Mouse (Mus musculus) E14TG2a.4 (cell line): ENCODE results near the gene Polg.

Experiments used
- H3K27me3 ChIP-seq: 2 replicates; pipeline ENCODE4 v1.6.1; 2014; ENCODE audit warnings: low read length, control low read depth; ENCODE audit not compliant: insufficient read depth
- H3K36me3 ChIP-seq: 2 replicates; pipeline ENCODE4 v1.6.1; 2014; ENCODE audit warnings: low read length, control low read depth; ENCODE audit not compliant: insufficient read depth
- H3K4me1 ChIP-seq: replicated peaks from 2 replicates; pipeline ENCODE4 v1.6.1; 2014; ENCODE audit warnings: low read depth, low read length, control low read depth
- H3K4me3 ChIP-seq: replicated peaks from 2 replicates; pipeline ENCODE4 v1.5.1; 2014; ENCODE audit warnings: mild to moderate bottlenecking, low read length
- H3K9me3 ChIP-seq: 2 replicates; pipeline ENCODE4 v1.6.1; 2014; ENCODE audit warnings: low read length, control low read depth
- CTCF ChIP-seq: conservative IDR thresholded peaks from 2 replicates; pipeline ENCODE4 v1.5.1; 2014; ENCODE audit warnings: low read length
- NANOG ChIP-seq: IDR thresholded peaks from 2 replicates; pipeline ENCODE4 v1.6.1; 2014; ENCODE audit warnings: borderline replicate concordance, low read length, mixed read lengths
- POU5F1 ChIP-seq: IDR thresholded peaks from 2 replicates; pipeline ENCODE4 v1.6.1; 2014; ENCODE audit warnings: low read length, borderline replicate concordance

Gene Polg

DNA sequence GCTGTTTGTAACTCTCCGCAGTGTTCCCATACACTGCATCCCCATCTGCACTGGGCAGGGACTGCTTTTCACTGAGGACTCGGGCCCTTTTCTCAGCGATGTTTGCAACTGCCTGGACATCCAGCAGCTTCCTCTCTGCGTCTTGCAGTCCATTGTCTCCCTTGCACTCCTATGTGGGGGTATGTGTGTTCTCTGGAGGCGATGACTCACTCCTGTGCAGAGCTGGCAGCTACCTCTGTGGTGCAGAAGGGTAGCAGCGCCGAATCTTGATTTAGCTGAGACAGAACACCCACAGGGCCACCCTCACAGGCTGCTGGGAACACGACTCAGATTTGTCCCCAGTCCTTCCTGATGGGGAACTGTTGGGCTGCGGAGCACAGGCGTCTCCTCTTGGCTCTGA, 20.4 kb upstream of the Polg start:
- no peak for TF ChIP-seq CTCF
- TF ChIP-seq POU5F1, result no peak
- TF ChIP-seq NANOG, result no peak
- Histone ChIP-seq H3K27me3 (no peaks in the 10 kb centered on the region), H3K4me1 (peaks cover 74% of the 10 kb centered on the region), H3K4me3 (peak overlapping the region; percentile 52), H3K36me3 (0 out of 2 replicates have a peak, but pooled peaks cover 4% of the 10 kb centered on the region), H3K9me3 (no peaks in the 10 kb centered on the region)

DNA sequence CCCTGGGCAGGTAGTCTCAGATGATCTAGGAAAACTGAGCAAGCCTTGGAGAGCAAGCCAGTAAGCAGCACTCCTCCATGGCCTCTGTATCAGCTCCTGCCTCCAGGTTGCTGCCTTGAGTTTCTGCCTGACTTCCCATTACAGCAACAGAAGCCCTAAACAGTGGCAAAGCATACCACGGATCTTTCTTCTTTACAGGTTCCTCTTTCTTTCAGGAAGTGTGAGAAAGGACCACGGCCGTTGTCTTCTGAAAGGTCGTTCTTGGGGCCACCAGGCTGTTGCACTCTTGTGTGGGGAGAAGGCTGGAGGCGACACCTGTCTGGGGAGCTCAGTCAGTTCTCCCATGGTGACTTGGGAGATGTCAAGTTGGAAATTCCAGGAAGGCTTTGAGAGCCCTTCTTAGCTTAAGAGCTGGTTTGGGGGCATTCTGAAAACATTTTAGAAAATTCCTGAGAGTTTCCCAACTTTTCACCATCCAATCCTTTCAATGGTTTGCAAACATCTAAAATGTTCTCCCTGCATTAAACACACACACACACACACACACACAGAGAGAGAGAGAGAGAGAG, 8.8 kb upstream of the Polg start:
- peaks cover 69% of the 10 kb centered on the region for H3K4me1 ChIP-seq
- no peak for TF ChIP-seq CTCF
- no peak for TF ChIP-seq NANOG
- TF ChIP-seq POU5F1, result no peak
- peaks cover 3% of the 10 kb centered on the region; the same call in 1 of the 2 replicates for H3K9me3 ChIP-seq
- H3K4me3 ChIP-seq, result peak overlapping the region; percentile 46; the same call in 1 of the 2 replicates
- no peaks in the 10 kb centered on the region for H3K27me3 ChIP-seq
- H3K36me3 ChIP-seq, result peaks cover 18% of the 10 kb centered on the region

DNA sequence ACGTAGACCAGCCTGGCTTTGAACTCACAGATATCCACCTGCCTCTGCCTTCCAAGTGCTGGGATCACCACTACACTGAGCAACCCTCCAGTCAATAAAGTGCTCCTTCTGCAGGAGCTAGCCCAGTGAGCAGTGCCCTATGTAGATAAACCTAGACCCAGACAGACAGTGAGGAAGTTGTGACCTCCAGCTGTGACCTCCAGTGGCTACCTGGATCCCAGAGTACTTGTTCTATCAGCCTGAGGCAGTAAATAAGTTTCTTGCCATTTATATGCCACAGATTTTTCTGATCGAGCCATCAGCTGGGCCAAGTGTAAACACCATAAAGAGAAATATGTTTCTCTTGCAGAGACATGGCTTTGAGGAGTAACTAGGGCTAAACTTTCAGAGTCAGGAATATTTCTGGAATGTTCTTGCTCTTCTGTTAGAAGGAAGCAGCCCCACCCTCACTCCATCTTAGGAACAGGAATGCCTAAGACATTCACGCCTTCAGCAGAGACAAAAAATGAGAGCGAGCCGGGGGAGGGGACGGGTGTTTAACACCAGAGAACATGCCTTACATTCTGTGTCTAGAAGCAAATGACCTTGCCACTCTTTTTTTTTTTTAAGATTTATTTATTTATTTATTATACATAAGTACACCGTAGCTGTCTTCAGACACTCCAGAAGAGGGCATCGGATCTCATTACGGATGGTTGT, 7.5 kb upstream of the Polg start:
- no peak for TF ChIP-seq CTCF
- TF ChIP-seq POU5F1, result no peak
- TF ChIP-seq NANOG, result no peak
- no peaks in the 10 kb centered on the region for H3K9me3 ChIP-seq
- H3K36me3 ChIP-seq, result peaks cover 18% of the 10 kb centered on the region
- H3K4me1 ChIP-seq, result peaks cover 76% of the 10 kb centered on the region
- H3K4me3 ChIP-seq, result no peak overlapping the region
- H3K27me3 ChIP-seq, result 0 out of 2 replicates have a peak, but pooled peaks cover 2% of the 10 kb centered on the region

DNA sequence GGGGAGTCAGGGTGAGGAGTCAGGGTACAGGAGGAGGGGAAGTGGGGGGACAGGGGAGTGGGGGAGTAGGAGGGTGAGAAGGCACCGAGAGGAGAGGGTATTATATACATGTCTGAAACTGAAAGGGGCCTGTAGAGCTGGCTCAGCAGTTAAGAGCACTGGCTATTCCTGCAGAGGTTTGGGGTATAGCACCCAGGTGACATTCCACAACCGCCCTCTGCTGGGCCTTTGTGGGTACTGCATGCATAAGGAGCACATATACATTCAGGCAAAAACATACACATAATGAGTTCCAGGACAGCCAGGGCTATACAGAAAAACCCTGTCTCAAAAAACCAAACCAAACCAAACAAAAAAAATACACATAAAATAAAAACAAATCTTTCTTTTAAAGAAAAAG, 6.6 kb upstream of the Polg start:
- TF ChIP-seq CTCF, result peak; percentile 84
- TF ChIP-seq NANOG, result no peak
- no peak for TF ChIP-seq POU5F1
- Histone ChIP-seq H3K9me3 (no peaks in the 10 kb centered on the region), H3K27me3 (0 out of 2 replicates have a peak, but pooled peaks cover 5% of the 10 kb centered on the region), H3K4me3 (no peak overlapping the region), H3K36me3 (peaks cover 18% of the 10 kb centered on the region), H3K4me1 (peaks cover 84% of the 10 kb centered on the region)

DNA sequence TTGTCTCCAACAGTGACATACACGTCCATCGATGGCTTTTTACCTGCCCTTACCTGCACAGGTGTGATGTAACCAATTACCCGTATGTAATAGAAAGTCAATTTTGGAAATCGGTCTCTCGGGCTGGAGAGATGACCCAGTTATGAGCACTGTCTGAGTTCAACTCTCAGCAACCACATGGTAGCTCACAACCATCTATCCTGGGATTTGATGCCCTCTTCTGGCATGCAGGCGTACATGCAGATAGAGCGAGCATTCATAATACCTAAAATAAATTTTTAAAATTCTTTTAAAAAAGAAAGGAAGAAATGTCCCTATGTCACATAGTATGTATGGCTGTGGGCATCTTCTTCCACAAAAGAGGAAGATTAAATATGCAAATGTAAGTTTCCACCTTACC, 5.3 kb upstream of the Polg start:
- Histone ChIP-seq H3K36me3 (peaks cover 18% of the 10 kb centered on the region), H3K4me1 (peaks cover 88% of the 10 kb centered on the region), H3K4me3 (no peak overlapping the region), H3K9me3 (no peaks in the 10 kb centered on the region), H3K27me3 (peaks cover 14% of the 10 kb centered on the region)
- peak; percentile 34 for TF ChIP-seq CTCF
- no peak for TF ChIP-seq NANOG
- no peak for TF ChIP-seq POU5F1

DNA sequence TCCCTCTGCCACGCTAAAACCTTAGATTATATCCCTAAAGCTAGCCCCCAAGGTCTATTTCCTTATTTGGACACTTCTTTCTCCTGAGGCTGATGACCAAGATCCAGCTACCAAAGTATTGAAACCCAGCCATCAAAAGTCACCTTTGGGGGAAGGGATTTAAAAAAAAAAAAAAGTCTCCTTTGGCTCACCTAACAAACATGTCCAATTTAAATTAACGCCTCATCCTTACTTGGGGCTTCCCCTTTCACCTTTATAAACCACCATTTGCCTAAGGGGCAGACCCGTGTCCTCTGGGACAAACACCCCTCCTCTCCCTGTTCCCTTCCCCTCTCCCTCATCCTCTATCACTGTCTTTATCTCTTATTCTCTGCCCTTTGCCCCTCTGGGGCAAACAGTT, 4.6 kb upstream of the Polg start:
- H3K4me1 ChIP-seq, result peaks cover 82% of the 10 kb centered on the region
- peaks cover 18% of the 10 kb centered on the region for H3K36me3 ChIP-seq
- H3K4me3 ChIP-seq, result no peak overlapping the region
- peaks cover 14% of the 10 kb centered on the region for H3K27me3 ChIP-seq
- no peaks in the 10 kb centered on the region for H3K9me3 ChIP-seq
- TF ChIP-seq CTCF (no peak), NANOG (no peak), POU5F1 (no peak)

DNA sequence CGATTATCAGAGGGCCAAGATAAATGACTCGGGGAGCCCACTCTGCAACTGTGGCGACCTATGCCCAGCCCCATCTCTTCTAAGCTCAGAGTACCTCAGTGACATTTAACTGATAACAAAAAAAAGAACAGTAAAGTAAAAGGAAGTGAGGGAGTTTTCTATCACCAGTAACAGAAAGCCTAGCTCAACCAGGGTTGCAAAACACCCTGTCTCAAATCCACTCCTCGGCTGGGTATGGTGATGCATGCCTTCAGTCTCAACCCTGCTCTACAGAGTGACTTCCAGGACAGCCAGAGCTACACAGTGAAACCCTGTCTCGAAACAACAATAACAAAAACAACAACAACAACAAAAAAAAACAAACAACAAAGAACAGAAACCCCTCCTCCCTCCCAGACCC, 3.6 kb upstream of the Polg start:
- H3K9me3 ChIP-seq, result no peaks in the 10 kb centered on the region
- H3K27me3 ChIP-seq, result peaks cover 14% of the 10 kb centered on the region
- H3K36me3 ChIP-seq, result peaks cover 13% of the 10 kb centered on the region
- TF ChIP-seq POU5F1 (no peak), CTCF (no peak), NANOG (no peak)
- peaks cover 81% of the 10 kb centered on the region for H3K4me1 ChIP-seq
- H3K4me3 ChIP-seq, result no peak overlapping the region

DNA sequence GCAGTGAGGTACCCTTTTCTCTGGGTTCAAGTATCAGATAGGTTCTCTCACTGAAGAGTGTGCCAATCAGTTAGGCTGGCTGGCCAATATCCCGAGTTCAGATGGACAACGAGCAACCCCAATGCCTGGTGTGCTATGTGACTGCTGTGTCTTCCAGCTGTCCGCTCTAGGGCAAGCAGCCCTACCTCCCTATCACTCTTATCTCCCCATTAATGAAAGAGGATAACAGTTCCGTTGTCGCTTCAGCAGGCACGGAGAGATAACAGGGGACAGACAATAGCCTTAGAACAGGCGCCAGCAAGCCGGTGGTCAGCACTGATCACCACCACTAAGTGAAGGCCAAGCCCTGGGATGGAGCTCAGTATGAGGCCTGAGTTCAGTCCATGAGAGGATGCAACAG, 2.8 kb upstream of the Polg start:
- peaks cover 21% of the 10 kb centered on the region for H3K27me3 ChIP-seq
- H3K4me3 ChIP-seq, result no peak overlapping the region
- TF ChIP-seq NANOG (no peak), CTCF (no peak), POU5F1 (no peak)
- H3K9me3 ChIP-seq, result no peaks in the 10 kb centered on the region
- peaks cover 14% of the 10 kb centered on the region for H3K36me3 ChIP-seq
- peaks cover 81% of the 10 kb centered on the region for H3K4me1 ChIP-seq

DNA sequence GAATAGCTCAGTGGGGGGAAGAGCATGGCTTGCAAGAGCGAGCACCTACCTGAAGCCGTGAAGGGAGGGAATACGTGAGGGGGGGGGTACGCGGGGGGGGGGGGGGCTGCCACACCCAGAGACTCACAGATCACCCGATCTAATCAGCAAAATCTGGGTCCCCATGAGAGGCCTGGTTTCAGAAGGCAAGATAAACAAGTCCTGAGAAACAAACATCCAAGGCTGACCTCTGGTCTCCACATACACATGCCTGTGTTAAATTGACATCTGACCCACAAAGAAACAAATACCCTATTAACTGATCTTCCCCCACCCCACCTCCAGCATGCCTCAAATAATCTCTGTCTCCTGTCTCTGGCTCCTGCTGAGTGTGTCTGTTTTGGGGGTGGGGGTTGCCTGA, 1.8 kb upstream of the Polg start:
- H3K4me1 ChIP-seq, result peaks cover 80% of the 10 kb centered on the region
- H3K4me3 ChIP-seq, result no peak overlapping the region
- TF ChIP-seq CTCF (no peak), POU5F1 (no peak), NANOG (no peak)
- H3K27me3 ChIP-seq, result peaks cover 22% of the 10 kb centered on the region
- peaks cover 25% of the 10 kb centered on the region for H3K36me3 ChIP-seq
- no peaks in the 10 kb centered on the region for H3K9me3 ChIP-seq
